Mouse (Mus musculus): ENCODE results near the gene Zbtb33. TPM values are rescaled to one million over a fixed set of nuclear protein-coding genes. Genes with fewer than 3 reads are reported as not detected.

Zbtb33 gene
- polyA plus RNA-seq, 1 experiment from 2014 or later: 3.9 TPM

DNA sequence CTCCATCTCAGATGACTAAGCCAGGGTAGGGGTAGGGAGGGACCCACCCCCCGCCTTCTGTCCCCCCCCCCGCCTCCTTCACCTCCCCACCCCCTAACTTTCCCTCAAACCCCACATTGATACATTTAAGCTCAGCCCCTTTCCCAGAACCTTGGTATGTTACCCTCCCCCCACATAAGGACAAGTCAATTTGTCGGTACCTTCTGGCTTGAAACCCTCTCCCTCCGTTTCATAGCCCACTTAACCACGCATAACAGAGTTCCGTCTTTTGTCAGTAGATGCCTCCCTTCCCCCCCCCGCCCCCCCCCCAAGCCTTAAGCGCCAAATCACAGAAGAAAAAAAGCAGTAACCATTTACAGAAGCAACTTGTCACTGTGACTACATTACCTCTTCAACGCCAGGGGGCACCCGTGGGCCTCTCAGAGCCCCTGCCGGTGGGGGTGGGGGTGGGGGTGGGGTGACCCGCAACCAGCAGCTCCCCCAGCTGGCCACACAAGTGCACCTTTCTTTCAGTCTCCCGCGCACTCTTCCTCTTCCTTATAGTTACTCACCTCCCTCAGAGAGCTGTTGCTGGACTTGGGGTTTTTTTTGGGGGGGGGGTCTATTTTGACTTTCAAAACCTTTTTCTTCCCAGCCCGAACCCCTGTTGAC is 7.9 kb upstream of the Zbtb33 start:
- H3K36me3 ChIP-seq (ENCODE audit: control insufficient read depth, insufficient read depth, low read length): no peaks in the 10 kb centered on the region
- peak overlapping the region; percentile 76 for H3K4me2 ChIP-seq (ENCODE audit: low read length)
- H3K27me3 ChIP-seq (ENCODE audit: control insufficient read depth, insufficient read depth, low read length): no peaks in the 10 kb centered on the region
- H3K9ac ChIP-seq (ENCODE audit: low read length): no peak overlapping the region
- ATAC-seq (ENCODE audit: insufficient number of reproducible peaks, insufficient read depth, low FRiP score, low read depth): no peak; the same call in 1 of the 2 replicates
- 0 out of 2 replicates have a peak, but pooled peaks cover 3% of the 10 kb centered on the region for H3K9me3 ChIP-seq (ENCODE audit: control insufficient read depth, low read length)
- no peak overlapping the region for H3K4me3 ChIP-seq (ENCODE audit: control insufficient read depth in 1 of 2, insufficient read depth in 1 of 2, low read depth in 1 of 2, low read length in 2 of 2)
- H3K27ac ChIP-seq (replicated peaks in 1 of 2; ENCODE audit: control insufficient read depth in 1 of 2, insufficient read depth in 1 of 2, low read depth in 2 of 2, low read length in 2 of 2): no peak overlapping the region
- no peaks in the 10 kb centered on the region for H3K4me1 ChIP-seq (ENCODE audit: control insufficient read depth in 2 of 2, insufficient read depth in 2 of 2, low read length in 2 of 2)
- WGBS: 18% methylated on average over 13 of the region's 15 CpGs

DNA sequence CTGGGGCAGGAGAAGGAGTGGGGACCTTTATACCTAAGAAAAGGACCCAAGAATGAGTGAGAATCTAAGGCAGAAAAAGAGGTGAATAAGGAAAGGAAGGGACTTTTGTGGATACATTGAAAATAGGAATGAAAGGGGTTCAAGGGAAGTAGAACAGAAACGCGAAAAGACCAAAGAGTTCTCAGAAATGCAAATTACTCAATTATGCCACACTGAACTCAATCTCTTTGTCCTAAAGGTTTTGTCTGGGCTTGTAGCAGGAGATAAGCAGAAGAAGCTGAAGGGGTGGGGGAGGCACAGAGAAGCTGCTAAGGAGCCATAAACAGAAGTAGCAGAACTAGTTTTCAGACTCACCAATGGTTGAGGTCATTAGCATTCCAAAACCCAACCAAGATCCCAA is 4.1 kb upstream of the Zbtb33 start:
- WGBS: 35% methylated on average over 2 of the region's 2 CpGs
- Histone ChIP-seq H3K36me3 (ENCODE audit: control insufficient read depth, insufficient read depth, low read length) (no peaks in the 10 kb centered on the region), H3K9me3 (ENCODE audit: control insufficient read depth, low read length) (no peaks in the 10 kb centered on the region), H3K9ac (ENCODE audit: low read length) (no peak overlapping the region), H3K4me2 (ENCODE audit: low read length) (no peak overlapping the region), H3K27me3 (ENCODE audit: control insufficient read depth, insufficient read depth, low read length) (no peaks in the 10 kb centered on the region), H3K4me3 (ENCODE audit: control insufficient read depth in 1 of 2, insufficient read depth in 1 of 2, low read depth in 1 of 2, low read length in 2 of 2) (no peak overlapping the region), H3K27ac (replicated peaks in 1 of 2; ENCODE audit: control insufficient read depth in 1 of 2, insufficient read depth in 1 of 2, low read depth in 2 of 2, low read length in 2 of 2) (no peak overlapping the region), H3K4me1 (ENCODE audit: control insufficient read depth in 2 of 2, insufficient read depth in 2 of 2, low read length in 2 of 2) (no peaks in the 10 kb centered on the region)
- no peak for ATAC-seq (ENCODE audit: insufficient number of reproducible peaks, insufficient read depth, low FRiP score, low read depth)

DNA sequence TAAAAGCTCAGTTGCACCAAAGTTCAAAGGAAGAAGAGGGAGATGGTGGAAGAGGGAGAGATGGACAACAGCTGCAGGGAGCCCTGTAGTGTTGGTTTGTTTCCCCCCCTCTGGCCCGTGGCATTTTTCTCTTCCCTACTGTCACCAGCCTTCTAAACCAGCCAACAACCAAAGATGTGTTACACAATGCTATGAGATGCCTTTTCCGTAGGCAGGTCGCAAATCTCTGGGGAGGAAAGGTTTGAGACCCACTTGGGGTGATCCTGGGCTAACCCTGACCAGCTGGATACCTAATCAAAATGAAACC is 818 bp downstream of the Zbtb33 start:
- Histone ChIP-seq H3K4me1 (ENCODE audit: control insufficient read depth in 2 of 2, insufficient read depth in 2 of 2, low read length in 2 of 2) (no peaks in the 10 kb centered on the region), H3K27me3 (ENCODE audit: control insufficient read depth, insufficient read depth, low read length) (no peaks in the 10 kb centered on the region), H3K9ac (ENCODE audit: low read length) (peak overlapping the region; percentile 84), H3K27ac (replicated peaks in 1 of 2; ENCODE audit: control insufficient read depth in 1 of 2, insufficient read depth in 1 of 2, low read depth in 2 of 2, low read length in 2 of 2) (peak overlapping the region; percentile 88 to 90), H3K36me3 (ENCODE audit: control insufficient read depth, insufficient read depth, low read length) (peaks cover 11% of the 10 kb centered on the region; the same call in 1 of the 2 replicates), H3K4me2 (ENCODE audit: low read length) (peak overlapping the region; percentile 69), H3K4me3 (ENCODE audit: control insufficient read depth in 1 of 2, insufficient read depth in 1 of 2, low read depth in 1 of 2, low read length in 2 of 2) (peak overlapping the region; percentile 69 to 88), H3K9me3 (ENCODE audit: control insufficient read depth, low read length) (no peaks in the 10 kb centered on the region)
- 29% methylated on average over 3 of the region's 3 CpGs for WGBS
- ATAC-seq (ENCODE audit: insufficient number of reproducible peaks, insufficient read depth, low FRiP score, low read depth): no peak

DNA sequence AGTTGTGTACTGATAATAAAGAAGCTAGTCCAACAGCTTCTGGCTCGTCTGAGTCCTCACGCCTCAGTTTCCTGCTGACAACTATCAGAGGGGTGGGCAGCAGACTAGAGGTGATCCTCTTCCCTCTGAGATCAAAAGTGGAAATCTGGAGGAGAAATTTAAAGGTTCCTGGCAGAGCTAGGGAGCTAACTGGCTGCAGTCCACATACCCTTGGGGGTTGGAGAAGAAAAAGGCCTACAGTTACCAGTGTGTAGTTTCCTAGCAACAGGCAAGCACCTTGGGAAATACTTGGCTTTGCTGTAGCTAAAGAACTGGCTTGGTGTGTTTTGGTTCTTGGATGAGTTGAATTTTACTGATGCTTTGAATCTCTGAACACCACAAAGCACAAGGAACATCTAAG is 12.2 kb downstream of the Zbtb33 start:
- H3K4me2 ChIP-seq (ENCODE audit: low read length): no peak overlapping the region
- no peak overlapping the region for H3K4me3 ChIP-seq (ENCODE audit: control insufficient read depth in 1 of 2, insufficient read depth in 1 of 2, low read depth in 1 of 2, low read length in 2 of 2)
- WGBS: 56% methylated on average over 2 of the region's 2 CpGs
- H3K9ac ChIP-seq (ENCODE audit: low read length): no peak overlapping the region
- H3K9me3 ChIP-seq (ENCODE audit: control insufficient read depth, low read length): no peaks in the 10 kb centered on the region
- H3K36me3 ChIP-seq (ENCODE audit: control insufficient read depth, insufficient read depth, low read length): no peaks in the 10 kb centered on the region
- H3K27me3 ChIP-seq (ENCODE audit: control insufficient read depth, insufficient read depth, low read length): no peaks in the 10 kb centered on the region
- ATAC-seq (ENCODE audit: insufficient number of reproducible peaks, insufficient read depth, low FRiP score, low read depth): no peak
- H3K27ac ChIP-seq (replicated peaks in 1 of 2; ENCODE audit: control insufficient read depth in 1 of 2, insufficient read depth in 1 of 2, low read depth in 2 of 2, low read length in 2 of 2): no peak overlapping the region
- H3K4me1 ChIP-seq (ENCODE audit: control insufficient read depth in 2 of 2, insufficient read depth in 2 of 2, low read length in 2 of 2): no peaks in the 10 kb centered on the region

DNA sequence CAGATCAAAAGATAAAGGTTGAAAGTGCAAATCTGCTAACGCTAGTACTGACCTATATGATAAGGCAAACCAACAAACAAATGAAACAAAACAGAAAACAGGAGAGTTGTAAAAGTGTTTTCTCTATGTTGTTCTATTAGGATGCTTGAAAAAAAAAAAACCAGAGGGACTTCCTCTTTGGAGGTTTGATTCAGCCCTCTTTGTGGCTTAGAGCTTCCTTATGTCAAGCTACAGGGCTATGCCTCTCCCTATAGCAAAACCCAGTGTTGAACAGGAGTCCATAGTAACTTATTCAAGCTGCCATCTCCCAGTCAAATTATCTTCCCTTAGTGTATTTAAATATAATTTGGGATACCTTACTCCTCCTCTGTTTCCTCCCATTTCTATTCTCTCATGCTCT is 17.8 kb downstream of the Zbtb33 start:
- ATAC-seq (ENCODE audit: insufficient number of reproducible peaks, insufficient read depth, low FRiP score, low read depth): no peak

DNA sequence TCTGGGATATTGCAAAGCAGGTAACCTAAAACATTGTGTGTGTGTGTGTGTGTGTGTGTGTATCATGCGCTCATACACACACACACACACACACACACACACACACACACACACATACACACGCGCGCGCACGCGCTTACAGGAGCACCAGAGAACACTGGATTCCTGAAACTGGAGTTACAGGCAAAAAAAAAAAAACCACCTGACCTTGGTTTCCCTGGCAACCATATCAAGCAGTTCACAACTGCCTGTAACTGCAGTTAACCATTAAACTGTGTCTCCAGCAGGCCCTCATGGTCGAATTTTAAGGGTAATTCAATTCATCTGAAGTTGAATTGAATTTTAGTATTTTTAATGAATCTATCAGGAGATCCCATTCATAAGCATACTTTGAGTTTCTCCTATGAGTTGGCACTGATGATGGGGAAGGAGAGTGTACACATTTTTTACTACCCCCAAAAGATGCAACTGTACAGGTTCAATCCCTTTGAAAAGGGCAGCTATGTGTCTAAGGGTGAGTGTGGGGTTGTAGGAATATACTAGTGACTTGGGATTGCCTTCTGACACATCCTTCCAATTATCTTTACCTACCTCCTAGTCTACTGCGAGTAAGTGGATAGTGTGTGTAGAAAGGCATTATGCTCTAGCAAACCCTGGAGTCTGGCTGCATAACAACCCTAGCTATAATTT is 27.5 kb downstream of the Zbtb33 start:
- WGBS: 84% methylated on average over 9 of the region's 9 CpGs
- H3K36me3 ChIP-seq (ENCODE audit: control insufficient read depth, insufficient read depth, low read length): no peaks in the 10 kb centered on the region
- H3K4me3 ChIP-seq (ENCODE audit: control insufficient read depth in 1 of 2, insufficient read depth in 1 of 2, low read depth in 1 of 2, low read length in 2 of 2): no peak overlapping the region
- no peak overlapping the region for H3K27ac ChIP-seq (replicated peaks in 1 of 2; ENCODE audit: control insufficient read depth in 1 of 2, insufficient read depth in 1 of 2, low read depth in 2 of 2, low read length in 2 of 2)
- no peaks in the 10 kb centered on the region for H3K9me3 ChIP-seq (ENCODE audit: control insufficient read depth, low read length)
- H3K4me2 ChIP-seq (ENCODE audit: low read length): no peak overlapping the region
- H3K4me1 ChIP-seq (ENCODE audit: control insufficient read depth in 2 of 2, insufficient read depth in 2 of 2, low read length in 2 of 2): no peaks in the 10 kb centered on the region
- H3K9ac ChIP-seq (ENCODE audit: low read length): no peak overlapping the region
- no peaks in the 10 kb centered on the region for H3K27me3 ChIP-seq (ENCODE audit: control insufficient read depth, insufficient read depth, low read length)
- ATAC-seq (ENCODE audit: insufficient number of reproducible peaks, insufficient read depth, low FRiP score, low read depth): no peak

More for the DNA sequence above, 17.8 kb downstream of the Zbtb33 start:
- Histone ChIP-seq H3K36me3 (ENCODE audit: control insufficient read depth, insufficient read depth, low read length) (no peaks in the 10 kb centered on the region), H3K9ac (ENCODE audit: low read length) (no peak overlapping the region), H3K27ac (replicated peaks in 1 of 2; ENCODE audit: control insufficient read depth in 1 of 2, insufficient read depth in 1 of 2, low read depth in 2 of 2, low read length in 2 of 2) (no peak overlapping the region), H3K9me3 (ENCODE audit: control insufficient read depth, low read length) (no peaks in the 10 kb centered on the region), H3K4me1 (ENCODE audit: control insufficient read depth in 2 of 2, insufficient read depth in 2 of 2, low read length in 2 of 2) (no peaks in the 10 kb centered on the region), H3K4me2 (ENCODE audit: low read length) (no peak overlapping the region), H3K4me3 (ENCODE audit: control insufficient read depth in 1 of 2, insufficient read depth in 1 of 2, low read depth in 1 of 2, low read length in 2 of 2) (no peak overlapping the region), H3K27me3 (ENCODE audit: control insufficient read depth, insufficient read depth, low read length) (no peaks in the 10 kb centered on the region)
- WGBS: 76% methylated on average over 1 of the region's 1 CpGs

DNA sequence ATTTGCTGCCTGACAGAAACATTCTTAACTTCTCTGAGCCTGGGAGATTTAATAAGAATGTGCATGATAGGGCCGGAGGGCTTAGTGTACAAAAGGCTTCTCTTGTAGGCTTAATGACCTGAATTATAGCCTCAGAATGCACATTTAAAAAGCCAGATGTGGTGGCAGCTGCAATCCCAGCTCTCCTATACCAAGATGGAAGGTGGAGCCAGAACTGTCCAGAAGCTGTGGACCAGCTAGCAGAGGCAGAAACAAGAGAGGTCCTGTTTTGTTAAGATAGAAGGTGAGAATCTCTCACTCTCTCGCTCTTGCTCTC is 28.0 kb downstream of the Zbtb33 start:
- no peaks in the 10 kb centered on the region for H3K36me3 ChIP-seq (ENCODE audit: control insufficient read depth, insufficient read depth, low read length)
- no peaks in the 10 kb centered on the region for H3K4me1 ChIP-seq (ENCODE audit: control insufficient read depth in 2 of 2, insufficient read depth in 2 of 2, low read length in 2 of 2)
- no peak overlapping the region for H3K4me2 ChIP-seq (ENCODE audit: low read length)
- no peaks in the 10 kb centered on the region for H3K27me3 ChIP-seq (ENCODE audit: control insufficient read depth, insufficient read depth, low read length)
- no peak for ATAC-seq (ENCODE audit: insufficient number of reproducible peaks, insufficient read depth, low FRiP score, low read depth)
- H3K9me3 ChIP-seq (ENCODE audit: control insufficient read depth, low read length): no peaks in the 10 kb centered on the region
- no peak overlapping the region for H3K9ac ChIP-seq (ENCODE audit: low read length)
- H3K27ac ChIP-seq (replicated peaks in 1 of 2; ENCODE audit: control insufficient read depth in 1 of 2, insufficient read depth in 1 of 2, low read depth in 2 of 2, low read length in 2 of 2): no peak overlapping the region
- 75% methylated on average over 2 of the region's 2 CpGs for WGBS
- H3K4me3 ChIP-seq (ENCODE audit: control insufficient read depth in 1 of 2, insufficient read depth in 1 of 2, low read depth in 1 of 2, low read length in 2 of 2): no peak overlapping the region

DNA sequence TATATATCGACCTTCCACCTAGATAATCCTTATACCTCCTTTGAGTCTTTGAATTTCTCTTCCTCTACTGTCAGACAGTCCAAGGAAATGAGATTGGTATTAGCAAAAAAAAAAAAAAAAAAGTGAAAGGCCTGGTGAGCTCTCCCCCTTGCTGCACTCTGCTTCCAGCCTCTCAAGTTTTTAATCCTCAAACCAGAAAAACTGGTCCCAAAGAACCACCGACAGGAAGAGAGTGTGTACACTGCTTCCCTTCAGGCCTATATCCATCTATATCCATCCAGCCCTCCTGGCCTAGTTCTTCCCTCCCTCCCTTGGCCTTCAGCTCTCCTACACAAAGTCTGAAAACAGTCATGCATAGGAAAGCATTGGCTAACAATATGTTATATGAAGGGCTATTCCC is 33.2 kb downstream of the Zbtb33 start:
- Histone ChIP-seq H3K27ac (replicated peaks in 1 of 2; ENCODE audit: control insufficient read depth in 1 of 2, insufficient read depth in 1 of 2, low read depth in 2 of 2, low read length in 2 of 2) (no peak overlapping the region), H3K9me3 (ENCODE audit: control insufficient read depth, low read length) (no peaks in the 10 kb centered on the region), H3K4me1 (ENCODE audit: control insufficient read depth in 2 of 2, insufficient read depth in 2 of 2, low read length in 2 of 2) (no peaks in the 10 kb centered on the region), H3K4me2 (ENCODE audit: low read length) (no peak overlapping the region), H3K27me3 (ENCODE audit: control insufficient read depth, insufficient read depth, low read length) (no peaks in the 10 kb centered on the region), H3K9ac (ENCODE audit: low read length) (no peak overlapping the region), H3K4me3 (ENCODE audit: control insufficient read depth in 1 of 2, insufficient read depth in 1 of 2, low read depth in 1 of 2, low read length in 2 of 2) (no peak overlapping the region), H3K36me3 (ENCODE audit: control insufficient read depth, insufficient read depth, low read length) (no peaks in the 10 kb centered on the region)
- no peak for ATAC-seq (ENCODE audit: insufficient number of reproducible peaks, insufficient read depth, low FRiP score, low read depth)
- 45% methylated on average over 2 of the region's 2 CpGs for WGBS

All from heart, embryonic 14.5 days (tissue).